Mouse (Mus musculus) cerebellum, adult 2 months (tissue): Measurements from ENCODE around the gene Acr.

Source experiments
- CTCF ChIP-seq: fragments of 200-500 bp; IDR thresholded peaks from 2 replicates; pipeline ENCODE4 v1.5.1; 2011; ENCODE audit warnings: low read depth, mild to moderate bottlenecking, control low read depth, low read length, moderate library complexity, borderline replicate concordance; ENCODE audit not compliant: insufficient read depth
- POLR2A ChIP-seq: fragments of 200-500 bp; IDR thresholded peaks from 2 replicates; pipeline ENCODE4 v1.6.1; 2011; ENCODE audit warnings: low read length, control low read depth, borderline replicate concordance; ENCODE audit not compliant: insufficient read depth

DNA sequence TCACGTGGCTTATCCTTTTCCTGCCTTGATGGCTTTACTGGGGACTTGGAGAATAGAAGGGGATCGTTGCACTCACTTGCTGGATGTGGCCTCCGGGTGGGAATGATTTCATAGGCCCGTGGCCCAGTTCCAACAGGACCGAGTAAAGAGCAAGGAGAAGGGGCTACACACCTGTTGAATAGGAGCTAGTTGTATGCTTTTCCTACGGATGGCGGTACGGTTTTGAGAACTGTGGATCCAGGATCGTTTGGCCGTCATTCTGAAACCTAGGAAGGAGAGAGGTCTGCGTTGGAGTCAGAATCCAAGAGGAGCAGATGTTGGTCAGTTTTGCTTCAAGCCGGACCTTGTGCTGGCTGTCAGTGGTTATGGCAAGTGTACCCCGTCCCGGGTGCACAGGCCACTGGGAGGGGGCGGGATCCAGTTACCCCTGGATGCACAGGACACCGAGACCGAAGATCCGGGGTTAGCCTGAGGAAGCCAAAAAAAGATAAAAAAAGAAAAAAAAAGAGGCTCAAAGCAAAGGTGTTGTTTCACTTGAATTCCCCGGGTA is 41.3 kb upstream of the Acr start:
- TF ChIP-seq POLR2A (no peak), CTCF (no peak)
